Mouse (Mus musculus) layer of hippocampus, adult 11-12 months (tissue): ENCODE results near the gene AC131692.1.

Experiments used
- DNase-seq: peaks from one replicate; pipeline ENCODE4 v3.0.0; 2022; ENCODE audit warnings: low spot score

AC131692.1 gene

DNA sequence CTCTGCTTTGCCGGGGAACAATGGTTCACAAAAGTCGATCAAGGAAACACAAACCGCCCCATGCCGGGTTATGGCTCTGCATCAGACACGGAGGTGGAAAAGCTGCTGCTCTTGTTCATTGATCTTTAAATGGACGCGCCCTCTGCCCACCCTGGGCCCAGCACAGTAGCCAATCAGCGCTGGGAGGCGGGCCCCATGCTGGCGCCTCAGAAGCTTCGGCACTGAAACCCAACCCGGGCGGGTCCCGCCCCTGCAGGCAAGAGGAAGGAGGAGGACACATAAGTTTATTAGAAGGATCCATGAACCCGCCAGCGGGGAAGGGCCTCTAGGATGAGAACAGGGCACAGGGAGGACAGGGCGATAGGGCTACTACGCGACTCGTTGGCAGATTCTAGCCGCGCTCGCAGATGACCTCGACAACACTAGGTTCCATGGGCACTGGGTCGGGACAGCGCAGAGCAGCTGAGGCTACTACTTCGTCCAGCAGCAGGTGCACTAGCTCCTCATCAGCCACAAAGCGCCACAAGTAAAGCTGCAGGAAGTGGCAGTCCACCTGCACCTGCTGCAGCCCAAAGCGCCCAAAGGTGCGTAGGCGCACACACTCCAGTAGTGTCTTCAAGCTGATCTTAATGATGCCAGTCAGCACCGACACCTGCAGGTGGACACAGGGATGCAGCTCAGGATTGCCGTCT lies 26.3 kb upstream of the AC131692.1 start, which contains the start of gene Tm7sf2:
Gene Tm7sf2, minus strand, starts transcription at position 650 of the 692 bp plus-strand sequence.
- DNase-seq = peak; percentile 87

- no peak for DNase-seq
These were observed 25.3 kb upstream of the AC131692.1 start for GRCm38 (mm10) chr19:6068951-6069350.

DNA sequence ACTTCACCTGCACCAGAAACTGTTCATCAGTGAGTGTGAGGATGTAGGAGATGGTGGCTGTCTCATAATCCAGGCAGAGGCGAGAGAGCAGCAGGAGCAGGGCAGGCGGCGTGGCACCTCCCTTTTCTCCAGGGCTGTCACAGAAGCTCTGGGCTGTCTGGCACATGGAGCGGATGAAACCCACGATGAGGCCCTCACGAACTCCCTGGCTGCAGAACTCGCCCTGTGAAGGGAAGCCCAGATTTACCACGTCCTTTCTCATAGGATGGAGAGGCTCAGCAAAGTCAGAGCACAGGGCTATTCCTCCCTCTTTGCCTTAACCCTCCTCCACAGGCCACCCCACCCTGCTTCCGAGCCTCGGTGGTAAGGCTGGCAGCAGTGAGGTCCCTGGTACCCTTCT lies 24.4 kb upstream of the AC131692.1 start:
- DNase-seq = no peak

DNA sequence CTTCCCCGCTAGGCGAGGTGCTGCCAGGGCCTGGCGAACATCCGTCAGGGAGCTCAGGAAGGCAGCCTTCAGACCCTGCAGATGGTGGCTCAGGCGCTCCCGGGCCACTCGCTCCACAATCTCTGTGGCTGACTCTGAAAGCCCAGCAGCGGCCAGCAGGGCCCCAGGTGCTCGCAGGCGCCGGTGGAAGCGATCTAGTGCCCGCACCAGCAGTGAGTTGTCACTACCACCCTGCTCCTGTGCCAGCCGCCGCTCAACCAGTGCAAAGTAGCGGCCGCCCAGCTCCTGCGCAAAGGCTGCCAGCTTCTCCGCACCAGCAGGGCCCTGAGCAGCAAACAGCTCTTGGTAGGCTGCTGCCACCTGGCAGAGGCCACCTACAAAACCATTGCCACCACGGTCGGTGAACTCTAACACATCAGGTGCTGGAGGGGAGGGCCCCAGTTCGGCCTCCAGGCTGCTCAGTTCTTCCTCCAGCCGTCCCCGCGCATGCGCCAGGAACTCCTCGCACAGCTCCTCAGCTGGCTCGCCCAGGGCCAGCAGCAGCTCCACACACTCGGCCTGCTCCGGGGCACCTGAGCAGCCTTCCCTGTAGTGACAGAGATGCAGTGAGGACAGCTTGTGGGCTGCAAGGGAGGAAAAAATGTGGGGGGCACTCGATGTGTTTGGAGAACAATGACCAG lies 23.5 kb upstream of the AC131692.1 start:
- no peak for DNase-seq

DNA sequence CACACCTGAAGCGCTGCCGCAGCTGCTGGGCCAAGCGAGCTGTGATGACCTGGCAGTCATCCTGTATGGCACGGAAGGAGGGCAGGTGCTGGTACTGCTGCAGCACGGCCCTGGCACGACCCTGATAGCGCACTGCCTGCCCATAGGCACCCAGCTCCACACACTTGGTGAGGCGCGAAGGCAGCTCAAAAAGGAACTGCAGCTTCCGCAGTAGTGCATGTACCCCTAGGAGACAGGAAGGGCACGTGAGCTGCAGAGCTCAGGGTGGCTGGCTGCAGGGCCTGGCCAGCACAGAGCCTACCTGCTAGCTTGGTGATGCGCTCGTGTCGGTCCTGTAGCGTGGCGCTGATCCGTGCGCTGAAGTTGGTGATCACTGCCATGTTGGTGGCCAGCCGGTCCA lies 23.0 kb upstream of the AC131692.1 start:
- DNase-seq = no peak

- DNase-seq = no peak
These were observed 20.3 kb upstream of the AC131692.1 start for GRCm38 (mm10) chr19:6073889-6074288.

GRCm38 (mm10) chr19:6076564-6077393 lies 17.4 kb upstream of the AC131692.1 start, which contains the start of gene Vps51:
Gene Vps51 (minus strand): TSS chr19:6077231.
- peak; percentile 87 for DNase-seq

- no peak for DNase-seq
These were observed 14.2 kb upstream of the AC131692.1 start, which contains the start of gene Tmem262 for GRCm38 (mm10) chr19:6079983-6080480. Gene Tmem262 (plus strand): TSS chr19:6080033.

GRCm38 (mm10) chr19:6082156-6082555 lies 12.1 kb upstream of the AC131692.1 start, which contains the start of gene Gm28374:
Gene Gm28374 (minus strand): TSS chr19:6082256.
- no peak for DNase-seq

DNA sequence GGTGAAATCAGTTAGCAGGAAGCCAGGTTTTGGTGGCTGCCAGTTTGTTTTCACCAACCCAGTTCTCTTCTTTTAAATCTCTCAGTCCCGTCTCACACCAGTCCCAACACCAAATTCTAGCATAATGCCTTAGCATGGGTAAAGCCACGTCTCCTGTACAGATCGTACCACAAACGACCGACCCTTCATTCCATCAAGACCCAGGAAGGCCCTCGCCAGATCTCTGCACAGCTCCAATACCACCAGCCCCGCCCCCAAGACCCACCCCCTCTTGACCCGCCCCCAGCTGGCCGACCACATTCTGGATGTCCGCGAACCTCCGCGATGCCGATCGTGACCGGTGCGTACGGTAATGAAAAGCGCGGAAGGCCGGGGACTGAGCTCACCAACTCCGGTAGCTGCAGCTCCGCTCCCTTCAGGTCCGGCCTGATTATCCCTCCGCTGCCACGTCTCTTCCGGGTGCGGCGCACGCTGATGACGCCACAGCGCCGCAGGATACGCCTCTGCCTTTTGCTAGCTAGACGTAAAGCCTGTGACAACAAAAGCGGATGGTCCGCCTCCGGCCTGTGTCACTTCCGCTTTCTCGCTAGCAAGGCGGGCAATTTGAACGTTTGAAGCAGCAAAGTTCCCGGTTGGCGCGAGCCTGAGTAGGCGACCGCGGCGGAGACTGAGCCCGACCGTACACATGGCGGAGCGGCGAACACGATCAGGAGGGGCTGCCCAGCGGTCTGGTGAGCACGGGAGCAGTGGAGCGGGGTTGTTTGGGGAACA lies 9.6 kb upstream of the AC131692.1 start, which contains the start of the genes Zfpl1 and Cdca5:
Gene Zfpl1, minus strand, starts transcription at position 479 of the 771 bp plus-strand sequence.
Gene Cdca5, plus strand, starts transcription at position 506 of the 771 bp plus-strand sequence.
- peak; percentile 97 for DNase-seq

DNA sequence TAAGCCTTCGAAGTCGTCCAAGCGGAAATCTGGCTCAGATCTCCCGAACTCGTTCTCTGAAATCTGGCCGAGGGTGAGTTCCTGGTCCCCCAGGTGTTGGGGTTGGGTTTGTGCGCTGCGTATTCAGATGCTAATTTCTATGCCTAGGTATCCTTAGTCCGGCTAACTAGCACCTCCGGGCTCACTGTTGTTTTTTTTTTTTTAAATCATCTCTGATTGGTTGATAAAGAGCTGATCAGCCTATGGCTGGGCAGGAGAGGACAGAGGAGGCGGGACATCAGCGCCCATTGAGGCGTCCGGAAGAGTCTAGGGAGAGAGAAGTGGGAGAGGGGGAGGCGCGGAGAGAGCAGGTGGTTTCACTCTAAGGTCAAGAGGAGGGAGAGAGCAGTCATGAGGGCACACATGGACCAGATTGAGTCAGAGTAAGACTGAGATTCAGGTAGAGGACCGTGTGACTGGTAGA lies 8.8 kb upstream of the AC131692.1 start:
- DNase-seq = no peak

- DNase-seq = no peak
These were observed 5.4 kb upstream of the AC131692.1 start for GRCm38 (mm10) chr19:6088841-6089240.

DNA sequence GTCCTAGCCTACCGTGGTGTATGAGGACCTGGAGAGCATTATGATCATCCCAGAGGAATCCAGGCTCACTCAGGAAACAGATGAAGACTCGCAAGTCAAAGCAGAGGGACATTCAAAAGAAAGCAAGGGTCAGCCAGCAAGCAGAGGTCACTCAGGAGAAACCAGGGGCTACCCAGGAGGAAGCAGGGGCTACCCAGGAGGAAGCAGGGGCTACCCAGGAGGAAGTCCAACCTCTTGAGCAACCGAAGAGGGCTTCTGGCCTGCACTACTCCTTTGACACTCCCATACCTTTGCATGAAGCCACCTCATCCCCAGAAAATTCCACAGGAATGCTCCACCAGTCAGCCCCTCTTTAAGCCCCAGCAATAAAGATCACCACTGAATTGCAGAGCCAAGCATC lies 3.6 kb downstream of the AC131692.1 start:
- DNase-seq = no peak

- no peak for DNase-seq
These were observed 7.0 kb downstream of the AC131692.1 start for GRCm38 (mm10) chr19:6101186-6101585.

DNA sequence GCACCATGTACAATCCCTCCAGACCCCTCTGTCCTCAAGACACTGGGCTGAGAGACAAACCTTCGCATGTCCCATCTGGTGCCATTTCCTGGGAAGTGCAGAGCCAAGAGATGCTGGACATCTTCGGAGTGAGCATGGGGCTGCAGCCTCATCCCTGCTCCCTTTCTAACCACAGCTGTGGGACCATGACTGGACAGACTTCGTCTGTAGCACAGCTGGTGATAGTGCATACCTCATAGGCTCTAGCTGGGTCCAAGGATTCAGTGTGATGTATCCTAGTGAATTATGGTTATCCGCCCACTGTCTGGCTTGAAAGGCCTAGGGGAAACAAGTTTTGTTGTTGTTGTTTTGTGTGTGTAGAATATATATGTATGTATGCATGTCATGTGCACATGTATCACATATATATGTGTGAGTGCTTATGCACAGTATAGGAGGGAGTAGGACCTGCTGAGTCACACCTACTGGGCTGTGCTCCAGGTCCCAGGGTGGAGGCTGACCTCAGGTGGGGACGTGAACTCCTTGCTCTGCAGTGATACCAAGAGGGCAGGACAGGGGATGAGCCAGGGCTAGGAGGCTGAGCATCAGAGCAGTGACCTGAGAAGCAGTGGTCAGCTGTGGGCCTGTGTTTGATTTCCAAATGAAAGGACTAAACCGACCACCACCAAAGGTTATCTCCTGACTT lies 8.1 kb downstream of the AC131692.1 start:
- DNase-seq = no peak

DNA sequence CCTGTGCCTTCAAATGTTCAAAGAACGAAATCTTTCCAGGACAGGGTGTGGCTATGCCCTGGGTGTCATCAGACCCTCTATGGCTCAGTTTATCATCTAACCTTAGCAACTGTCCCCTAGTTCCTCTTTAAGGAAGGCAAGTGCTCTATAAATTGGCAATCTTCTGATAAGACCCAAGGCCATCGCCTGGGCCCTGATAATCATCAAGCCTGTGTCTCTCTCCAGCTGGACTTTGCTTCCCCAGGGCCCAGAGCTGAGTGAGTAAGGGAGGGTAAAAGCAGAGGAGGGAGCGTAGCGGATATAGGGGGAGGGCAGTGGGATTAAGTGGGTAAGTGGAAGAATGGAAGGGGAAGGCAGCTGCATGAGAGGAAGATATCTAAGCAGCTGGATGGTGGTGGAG lies 10.3 kb downstream of the AC131692.1 start:
- no peak for DNase-seq

- no peak for DNase-seq
These were observed 11.4 kb downstream of the AC131692.1 start, which contains the start of gene Naaladl1 for GRCm38 (mm10) chr19:6105586-6105985. Gene Naaladl1 (plus strand): TSS chr19:6105782.

DNA sequence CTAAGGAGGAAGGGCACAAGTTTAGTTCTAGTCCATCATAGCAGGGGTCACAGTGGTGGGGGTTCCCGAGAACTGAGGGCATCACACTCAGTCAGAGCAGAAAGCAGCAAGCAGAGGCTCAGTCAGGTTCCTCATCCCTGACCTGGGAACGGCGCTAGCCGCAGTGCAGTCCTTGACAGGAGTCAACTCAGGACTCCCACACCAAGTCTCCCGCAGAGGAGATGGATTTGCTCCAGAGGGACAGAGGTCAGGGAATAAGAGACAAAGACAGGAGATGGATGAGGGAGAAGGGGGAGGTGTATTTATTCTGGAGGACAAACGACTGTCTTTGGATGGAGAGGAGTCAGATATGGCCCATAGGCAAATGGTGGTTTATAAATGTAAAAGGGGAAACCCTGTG lies 18.9 kb downstream of the AC131692.1 start:
- no peak for DNase-seq

DNA sequence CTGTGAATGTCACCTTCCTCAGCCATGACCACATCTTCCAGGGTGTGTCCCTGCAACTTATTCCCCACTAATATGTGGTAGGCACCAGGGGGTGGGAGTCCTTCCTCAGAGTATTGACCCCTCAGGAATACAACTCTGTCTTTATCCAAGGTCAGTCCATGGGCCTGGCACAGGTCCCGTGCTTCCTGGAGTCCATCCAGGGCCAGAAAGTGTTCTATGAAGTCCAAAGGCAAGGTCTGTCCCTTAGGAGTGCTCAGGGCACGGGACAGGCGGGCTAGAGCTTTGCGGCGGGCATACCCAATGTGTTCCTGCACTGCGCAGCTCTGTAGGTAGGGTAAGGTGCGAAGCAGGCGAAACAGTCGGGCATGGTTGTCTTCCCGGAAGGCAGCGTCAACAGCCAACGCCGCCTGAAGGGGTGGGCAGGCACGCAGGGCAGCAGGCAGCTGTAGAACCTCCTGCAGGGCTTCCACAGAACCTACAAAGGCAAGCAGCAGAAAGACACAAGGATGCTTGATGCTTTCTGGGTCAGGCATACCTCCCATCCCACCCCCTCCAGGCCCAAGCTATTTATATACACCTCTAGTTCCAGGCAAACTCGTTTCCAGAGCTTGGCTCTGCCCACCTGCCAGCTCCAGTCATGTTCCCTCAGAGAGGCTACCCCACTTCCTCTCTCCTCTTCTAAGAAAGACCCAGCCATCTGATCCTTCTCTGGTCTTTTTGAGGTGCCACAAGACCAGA lies 22.1 kb downstream of the AC131692.1 start:
- DNase-seq = no peak
